Mouse (Mus musculus): ENCODE measurements around the gene Fam161a.

DNA sequence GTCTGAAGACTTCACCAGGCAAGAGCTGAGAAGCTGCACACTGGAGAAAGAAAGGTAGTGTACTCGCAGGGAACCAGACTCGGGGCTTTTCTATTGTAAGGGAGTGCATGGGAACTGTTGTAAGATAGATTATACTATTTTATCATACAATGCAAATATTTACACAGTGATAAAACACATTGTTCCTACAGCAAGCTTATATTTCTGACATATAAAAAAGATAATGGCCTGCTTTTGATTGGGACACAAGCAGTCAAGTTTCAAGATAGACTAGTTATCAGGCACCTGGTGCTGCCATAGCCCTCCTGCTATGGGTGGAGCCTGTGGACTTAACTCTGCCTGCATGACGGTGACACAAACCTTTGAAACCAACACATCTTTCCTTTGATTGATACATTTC, 21.6 kb downstream of the Fam161a start:
- TF ChIP-seq CTCF (IDR thresholded peaks at IDR 0.05; ENCODE audit: low read depth): no peak
- no peak for TF ChIP-seq EP300 (IDR thresholded peaks at IDR 0.05; ENCODE audit: low read depth)
